Mouse (Mus musculus) hindbrain, embryonic 14.5 days (tissue): ENCODE results near the gene Slc7a14. TPM values are rescaled to one million over a fixed set of nuclear protein-coding genes. Genes with fewer than 3 reads are reported as not detected.

Source experiments
- ATAC-seq: fragments of 200-750 bp; cut with Nextera tagmentation; 2 replicates; pipeline ENCODE4 v1.8.0; 2017; ENCODE audit warnings: moderate number of reproducible peaks, mild to moderate bottlenecking, moderate TSS enrichment, moderate library complexity; ENCODE audit not compliant: low FRiP score
- DNase-seq: peaks from one replicate; pipeline ENCODE4 v3.0.0-alpha.2; 2015; ENCODE audit warnings: low spot score
- H3K27ac ChIP-seq: fragments of 300-500 bp; sonication (generic); 2 replicates; pipeline ENCODE4 v1.5.1; 2014; ENCODE audit warnings: mild to moderate bottlenecking, moderate library complexity
- H3K27me3 ChIP-seq: fragments of 300-500 bp; sonication (generic); 2 replicates; pipeline ENCODE4 v1.6.1; 2014; ENCODE audit warnings: mild to moderate bottlenecking, low read length, mixed read lengths; ENCODE audit not compliant: control insufficient read depth, insufficient read depth
- H3K36me3 ChIP-seq: fragments of 300-500 bp; sonication (generic); replicated peaks from 2 replicates; pipeline ENCODE4 v1.6.1; 2014; ENCODE audit not compliant: control insufficient read depth, insufficient read depth
- H3K4me1 ChIP-seq: fragments of 300-500 bp; sonication (generic); replicated peaks from 2 replicates; pipeline ENCODE4 v1.6.1; 2014; ENCODE audit warnings: antibody characterized with exemption, low read length, mixed read lengths; ENCODE audit not compliant: control insufficient read depth, insufficient read depth
- H3K4me2 ChIP-seq: fragments of 300-500 bp; sonication (generic); replicated peaks from 2 replicates; pipeline ENCODE4 v1.6.1; 2014; ENCODE audit warnings: mild to moderate bottlenecking, moderate library complexity
- H3K4me3 ChIP-seq: fragments of 300-500 bp; sonication (generic); replicated peaks from 2 replicates; pipeline ENCODE4 v1.5.1; 2014; ENCODE audit warnings: mild to moderate bottlenecking, low read length
- H3K9ac ChIP-seq: fragments of 300-500 bp; sonication (generic); 2 replicates; pipeline ENCODE4 v1.6.1; 2014
- H3K9me3 ChIP-seq: fragments of 300-500 bp; sonication (generic); 2 replicates; pipeline ENCODE4 v1.6.1; 2016; ENCODE audit warnings: low read length; ENCODE audit not compliant: control insufficient read depth
- WGBS: fragments of 180-500 bp; shearing (Covaris S2); extraction: QIAGEN DNeasy Blood & Tissue Kit; methylation state at CpG from one replicate; pipeline ENCODE4 v1.1.7; 2014; 5-methylcytosine and 5-hydroxymethylcytosine counted together
- polyA plus RNA-seq: library from polyadenylated mRNA; unstranded; fragments of >200 nt; fragmentation: Nextera tagmentation; extraction: Ambion mirVana; gene quantifications from 2 replicates; pipeline ENCODE4 v1.2.1, GENCODE M21; 2014

Slc7a14 gene
- 8.0 and 9.9 TPM in 2 replicates for polyA plus RNA-seq

- peaks cover 5% of the 10 kb centered on the region; the same call in 1 of the 2 replicates for H3K4me1 ChIP-seq
- DNase-seq (peak; percentile 72), ATAC-seq (peak; percentile 92)
- H3K9me3 ChIP-seq, result no peaks in the 10 kb centered on the region
- peaks cover 8% of the 10 kb centered on the region for H3K27me3 ChIP-seq
- peak within 1 kb of the TSS; percentile 77 for H3K9ac ChIP-seq
- peak within 1 kb of the TSS; percentile 80 for H3K4me2 ChIP-seq
- H3K4me3 ChIP-seq, result peak within 1 kb of the TSS; percentile 58
- no peaks in the 10 kb centered on the region for H3K36me3 ChIP-seq
- under 1% methylated on average over 35 of the region's 38 CpGs for WGBS
- H3K27ac ChIP-seq, result peak within 1 kb of the TSS; percentile 34
Observed at GRCm38 (mm10) chr3:31309934-31310787, at the start of gene Slc7a14. Slc7a14 (minus strand) TSS chr3:31310378.

- Histone ChIP-seq H3K4me1 (no peaks in the 10 kb centered on the region), H3K4me3 (no peak overlapping the region)
Observed at GRCm38 (mm10) chr3:31346540-31346939, 36.4 kb upstream of the Slc7a14 start.

GRCm38 (mm10) chr3:31345766-31346165 lies 35.6 kb upstream of the Slc7a14 start:
- Histone ChIP-seq H3K4me3 (no peak overlapping the region), H3K9ac (no peak overlapping the region), H3K27ac (no peak overlapping the region), H3K4me1 (no peaks in the 10 kb centered on the region), H3K36me3 (no peaks in the 10 kb centered on the region), H3K27me3 (no peaks in the 10 kb centered on the region), H3K9me3 (no peaks in the 10 kb centered on the region), H3K4me2 (no peak overlapping the region)
- no peak for ATAC-seq
- WGBS, result 68% methylated on average over 4 of the region's 4 CpGs
- DNase-seq, result peak; percentile 19

More at GRCm38 (mm10) chr3:31346540-31346939, 36.4 kb upstream of the Slc7a14 start:
- peak; percentile 23 for DNase-seq
- Histone ChIP-seq H3K36me3 (no peaks in the 10 kb centered on the region), H3K9me3 (no peaks in the 10 kb centered on the region), H3K9ac (no peak overlapping the region), H3K27ac (no peak overlapping the region), H3K27me3 (no peaks in the 10 kb centered on the region), H3K4me2 (no peak overlapping the region)
- 0 out of 2 replicates have a peak, but pooled peaks have one; percentile 34 for ATAC-seq
- WGBS, result 60% methylated on average over 4 of the region's 4 CpGs

- WGBS, result 74% methylated on average over 3 of the region's 3 CpGs
- no peak for ATAC-seq
Observed at GRCm38 (mm10) chr3:31339236-31339635, 29.1 kb upstream of the Slc7a14 start.

GRCm38 (mm10) chr3:31328237-31328836 lies 18.2 kb upstream of the Slc7a14 start:
- WGBS, result 72% methylated on average over 7 of the region's 7 CpGs
- Histone ChIP-seq H3K36me3 (no peaks in the 10 kb centered on the region), H3K27ac (no peak overlapping the region), H3K9ac (no peak overlapping the region), H3K4me3 (no peak overlapping the region), H3K4me1 (no peaks in the 10 kb centered on the region), H3K9me3 (no peaks in the 10 kb centered on the region), H3K27me3 (no peaks in the 10 kb centered on the region), H3K4me2 (no peak overlapping the region)
- ATAC-seq (no peak), DNase-seq (no peak)

More at GRCm38 (mm10) chr3:31339236-31339635, 29.1 kb upstream of the Slc7a14 start:
- H3K9me3 ChIP-seq, result no peaks in the 10 kb centered on the region
- H3K27me3 ChIP-seq, result no peaks in the 10 kb centered on the region
- H3K4me1 ChIP-seq, result no peaks in the 10 kb centered on the region
- peak; percentile 6 for DNase-seq
- no peak overlapping the region for H3K4me2 ChIP-seq
- no peak overlapping the region for H3K9ac ChIP-seq
- no peak overlapping the region for H3K4me3 ChIP-seq
- no peaks in the 10 kb centered on the region for H3K36me3 ChIP-seq
- no peak overlapping the region for H3K27ac ChIP-seq

- WGBS, result 98% methylated on average over 5 of the region's 5 CpGs
Observed at GRCm38 (mm10) chr3:31327791-31328190, 17.6 kb upstream of the Slc7a14 start.

GRCm38 (mm10) chr3:31324231-31324654 lies 14.1 kb upstream of the Slc7a14 start:
- H3K36me3 ChIP-seq, result no peaks in the 10 kb centered on the region

More at GRCm38 (mm10) chr3:31327791-31328190, 17.6 kb upstream of the Slc7a14 start:
- Histone ChIP-seq H3K36me3 (no peaks in the 10 kb centered on the region), H3K9me3 (no peaks in the 10 kb centered on the region), H3K4me1 (no peaks in the 10 kb centered on the region), H3K4me3 (no peak overlapping the region), H3K27me3 (no peaks in the 10 kb centered on the region), H3K27ac (no peak overlapping the region), H3K9ac (no peak overlapping the region), H3K4me2 (no peak overlapping the region)
- ATAC-seq (no peak), DNase-seq (no peak)

GRCm38 (mm10) chr3:31309371-31309933 lies 726 bp downstream of the Slc7a14 start:
- H3K9me3 ChIP-seq, result no peaks in the 10 kb centered on the region
- peaks cover 8% of the 10 kb centered on the region for H3K27me3 ChIP-seq
- H3K9ac ChIP-seq, result peak overlapping the region; percentile 77
- H3K36me3 ChIP-seq, result no peaks in the 10 kb centered on the region
- under 1% methylated on average over 33 of the region's 36 CpGs for WGBS
- peaks cover 5% of the 10 kb centered on the region; the same call in 1 of the 2 replicates for H3K4me1 ChIP-seq
- peak; percentile 80 for ATAC-seq
- H3K27ac ChIP-seq, result peak overlapping the region; percentile 34
- peak; percentile 26 for DNase-seq
- peak overlapping the region; percentile 80 for H3K4me2 ChIP-seq
- H3K4me3 ChIP-seq, result peak overlapping the region; percentile 58

More at GRCm38 (mm10) chr3:31324231-31324654, 14.1 kb upstream of the Slc7a14 start:
- 69% methylated on average over 3 of the region's 3 CpGs for WGBS
- ATAC-seq, result peak; percentile 37; the same call in 1 of the 2 replicates
- Histone ChIP-seq H3K4me1 (no peaks in the 10 kb centered on the region), H3K4me3 (no peak overlapping the region), H3K9me3 (no peaks in the 10 kb centered on the region), H3K27ac (no peak overlapping the region; the same call in 1 of the 2 replicates), H3K9ac (no peak overlapping the region), H3K4me2 (no peak overlapping the region), H3K27me3 (no peaks in the 10 kb centered on the region)
- DNase-seq, result no peak

- peak overlapping the region; percentile 58 for H3K4me3 ChIP-seq
- no peaks in the 10 kb centered on the region for H3K9me3 ChIP-seq
- 2% methylated on average over 14 of the region's 14 CpGs for WGBS
- DNase-seq (peak; percentile 61), ATAC-seq (no peak; the same call in 1 of the 2 replicates)
- peak overlapping the region; percentile 77 for H3K9ac ChIP-seq
- H3K36me3 ChIP-seq, result no peaks in the 10 kb centered on the region
- H3K4me1 ChIP-seq, result peaks cover 5% of the 10 kb centered on the region; the same call in 1 of the 2 replicates
- no peak overlapping the region for H3K27ac ChIP-seq
- H3K4me2 ChIP-seq, result peak overlapping the region; percentile 80
- H3K27me3 ChIP-seq, result peaks cover 8% of the 10 kb centered on the region
Observed at GRCm38 (mm10) chr3:31308906-31309305, 1.3 kb downstream of the Slc7a14 start.
